Mouse (Mus musculus) liver, postnatal 0 days (tissue): ENCODE data around the gene Camta1.

Source experiments
- CTCF ChIP-seq: sonication (generic); IDR thresholded peaks from 2 replicates; pipeline ENCODE4 v1.5.1; 2016; ENCODE audit warnings: antibody characterized with exemption, low read depth
- EP300 ChIP-seq: IDR thresholded peaks from 2 replicates; pipeline ENCODE4 v1.6.1; 2016; ENCODE audit warnings: antibody characterized with exemption, low read depth, mild to moderate bottlenecking

DNA sequence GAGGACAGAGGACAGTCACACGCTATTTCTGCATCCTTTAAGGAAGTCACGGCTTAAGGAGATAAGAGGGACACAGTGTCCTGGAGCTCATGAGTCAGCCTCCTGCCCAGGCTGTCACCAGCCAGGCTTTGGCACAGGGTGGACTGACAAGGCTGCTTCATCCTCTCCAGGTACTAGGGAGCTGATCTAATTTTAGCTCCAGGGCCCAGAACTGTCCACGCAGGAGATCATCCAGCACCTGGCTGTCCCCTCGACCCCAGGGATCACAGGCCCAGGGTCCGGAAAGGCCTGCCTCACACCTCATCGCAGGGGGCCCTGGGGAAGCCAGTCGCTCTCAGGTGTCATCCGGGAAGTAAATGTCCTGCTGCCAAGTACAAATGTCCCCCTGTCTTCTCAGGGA lies 341.6 kb downstream of the Camta1 start:
- TF ChIP-seq CTCF (no peak), EP300 (no peak)
